Mouse (Mus musculus) cerebellum, adult 9-11 months (tissue): ENCODE measurements around the gene Atg2a.
A peak's percentile ranks its signal among the peaks of the same experiment; 100 is the strongest.

Source experiments
- DNase-seq: peaks from one replicate; pipeline ENCODE4 v3.0.0; 2022

Gene Atg2a

GRCm38 (mm10) chr19:6247526-6248300 is 6.2 kb downstream of the Atg2a start:
- no peak for DNase-seq

- no peak for DNase-seq
Observed at GRCm38 (mm10) chr19:6253021-6253420, 11.6 kb downstream of the Atg2a start.

- peak; percentile 61 for DNase-seq
Observed at GRCm38 (mm10) chr19:6260428-6260827, 19.0 kb downstream of the Atg2a start.

GRCm38 (mm10) chr19:6260946-6261345 is 19.5 kb downstream of the Atg2a start:
- DNase-seq, result no peak

GRCm38 (mm10) chr19:6261379-6261778 is 19.9 kb downstream of the Atg2a start:
- DNase-seq, result peak; percentile 65

- peak; percentile 88 for DNase-seq
Observed at GRCm38 (mm10) chr19:6262222-6262621, 20.8 kb downstream of the Atg2a start.

- peak; percentile 66 for DNase-seq
Observed at GRCm38 (mm10) chr19:6262839-6263433, 21.5 kb downstream of the Atg2a start.

- DNase-seq, result no peak
Observed at GRCm38 (mm10) chr19:6264200-6264599, 22.7 kb downstream of the Atg2a start.

- no peak for DNase-seq
Observed at GRCm38 (mm10) chr19:6264945-6265344, 23.5 kb downstream of the Atg2a start.

- peak; percentile 76 for DNase-seq
Observed at GRCm38 (mm10) chr19:6265727-6266182, 24.3 kb downstream of the Atg2a start.

GRCm38 (mm10) chr19:6267306-6268169 is 26.1 kb downstream of the Atg2a start:
- DNase-seq, result peak; percentile 97

GRCm38 (mm10) chr19:6268170-6268528 is 26.7 kb downstream of the Atg2a start:
- peak; percentile 90 for DNase-seq

GRCm38 (mm10) chr19:6268670-6269132 is 27.2 kb downstream of the Atg2a start:
- DNase-seq, result peak; percentile 50

- DNase-seq, result no peak
Observed at GRCm38 (mm10) chr19:6269798-6270475, 28.5 kb downstream of the Atg2a start.

GRCm38 (mm10) chr19:6270661-6271060 is 29.2 kb downstream of the Atg2a start:
- DNase-seq, result no peak

- DNase-seq, result no peak
Observed at GRCm38 (mm10) chr19:6271206-6271605, 29.7 kb downstream of the Atg2a start.

GRCm38 (mm10) chr19:6272053-6272452 is 30.6 kb downstream of the Atg2a start:
- no peak for DNase-seq

GRCm38 (mm10) chr19:6272738-6273137 is 31.3 kb downstream of the Atg2a start:
- DNase-seq, result no peak

- peak; percentile 56 for DNase-seq
Observed at GRCm38 (mm10) chr19:6273592-6273991, 32.1 kb downstream of the Atg2a start.

- peak; percentile 67 for DNase-seq
Observed at GRCm38 (mm10) chr19:6273998-6274608, 32.6 kb downstream of the Atg2a start.

- DNase-seq, result peak; percentile 63
Observed at GRCm38 (mm10) chr19:6275740-6276389, 34.4 kb downstream of the Atg2a start.
